ENCODE assay signal across 8 mouse cellular contexts in genomic region chr17:7169627-7170303, GRCm38 (mm10). TPM values are rescaled to one million over a fixed set of nuclear protein-coding genes. Genes with fewer than 3 reads are reported as not detected.
A peak's percentile ranks its signal among the peaks of the same experiment; 100 is the strongest.
DNase-seq lines count a peak whose midpoint lies in the region; ATAC-seq lines count a peak whose summit lies in the region.

Gene Rps6ka2 (plus strand): TSS chr17:7170115.

- peak; percentile 96 for ATAC-seq in megakaryocyte progenitor cell, adult 5-6 weeks (replicated peaks; ENCODE audit: poor library complexity)

- peak; percentile 99 for DNase-seq in adipocyte (ENCODE audit: low spot score)
- DNase-seq in embryo, embryonic 10 days (ENCODE audit: low spot score), result peak; percentile 99
- DNase-seq in gastrocnemius, postnatal 10 days, result peak; percentile 93
- peak; percentile 97 for DNase-seq in induced T-regulatory cell, adult 2 months (ENCODE audit: low read depth)
- peak; percentile 93 to 96 for DNase-seq in left cerebral cortex, adult 9 months (ENCODE audit: low spot score in 2 of 2)
- peak; percentile 94 for DNase-seq in right cerebral cortex, postnatal 14 days
- DNase-seq in urinary bladder, postnatal 36 days (ENCODE audit: low spot score in 2 of 2), result peak; percentile 90 to 96

RNA-seq across cellular contexts. Expression of gene Rps6ka2, which starts in this region (rescaled TPM):
- 10 to 100 TPM; 42.5 to 45.1 TPM for total RNA-seq in gastrocnemius, postnatal 10 days (2021)
- total RNA-seq in megakaryocyte progenitor cell, adult 5-6 weeks (2015), result 16.5 and 16.9 TPM in 2 replicates
- total RNA-seq in megakaryocyte progenitor cell, adult 5-6 weeks (2017), result 18.7 and 20.4 TPM in 2 replicates

Comparison
In these comparisons a context has a peak if more than half of its experiments do, and no peak if none do; other contexts are left out.
1. Peak in every context shown above with its lines: DNase-seq and ATAC-seq.